Mouse (Mus musculus) erythroblast, embryonic 14.5 days (primary cell): ENCODE data around the gene Bmt2.

Source experiments
- GATA1 ChIP-seq: IDR thresholded peaks from 2 replicates; pipeline ENCODE4 v1.6.1; 2012; ENCODE audit warnings: low read length, inconsistent platforms, mixed read lengths
- TAL1 ChIP-seq: IDR thresholded peaks from 3 replicates; pipeline ENCODE4 v1.6.1; 2012; ENCODE audit warnings: low read length, inconsistent platforms, mixed read lengths

DNA sequence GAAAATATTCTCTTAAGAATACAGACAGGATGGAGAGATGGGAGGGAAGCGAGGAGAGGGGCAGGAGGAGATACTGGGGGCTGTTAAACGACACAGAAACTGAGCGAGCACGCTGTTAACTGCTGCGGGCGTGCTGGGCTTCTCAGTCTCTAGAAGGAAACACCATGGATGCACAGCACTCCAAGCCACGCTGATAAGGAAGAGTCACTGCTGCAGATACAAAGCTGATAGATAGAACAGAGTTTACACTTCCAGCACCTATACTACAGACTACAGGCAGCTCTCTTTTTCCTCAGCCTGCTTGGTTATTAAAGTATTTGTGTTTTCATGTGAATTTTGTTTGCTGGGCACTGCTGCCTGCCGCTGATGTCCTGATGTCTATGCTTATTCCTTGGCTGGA lies 91.6 kb downstream of the Bmt2 start:
- TF ChIP-seq TAL1 (no peak), GATA1 (no peak)
